Mouse (Mus musculus): Measurements from ENCODE around the gene Tmtc4.

GRCm38 (mm10) chr14:122882795-122883409 is 100.9 kb downstream of the Tmtc4 start:
- TF ChIP-seq CTCF (IDR thresholded peaks at IDR 0.05; ENCODE audit: borderline replicate concordance, insufficient read depth, low read length): no peak
- TF ChIP-seq POLR2A (IDR thresholded peaks at IDR 0.05; ENCODE audit: low read depth, low read length): no peak
